ENCODE assay signal across 11 mouse cellular contexts in the genomic region with DNA sequence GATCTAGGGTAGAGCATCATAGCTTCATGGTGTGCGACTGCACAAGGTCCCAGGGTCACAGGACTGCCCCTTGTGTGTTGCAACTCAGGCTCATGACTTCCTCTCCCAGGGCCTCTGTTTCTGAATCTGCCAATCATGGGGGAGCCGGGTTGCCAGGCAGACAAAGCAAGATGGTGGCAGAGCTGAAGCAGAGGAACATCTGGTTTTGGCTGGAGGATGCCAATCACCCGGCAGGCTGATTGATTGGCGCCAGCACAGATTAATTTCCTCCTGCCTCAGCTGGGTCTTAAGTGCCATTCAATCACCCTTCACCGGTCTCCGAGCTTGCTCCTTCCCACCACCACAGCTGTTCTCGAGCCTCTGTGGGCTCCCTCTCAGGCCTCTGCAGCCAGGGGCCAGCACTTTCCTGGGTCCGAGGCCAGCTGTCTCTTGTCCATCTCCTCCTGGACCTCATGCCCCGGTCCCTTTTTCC. TPM values are rescaled to one million over a fixed set of nuclear protein-coding genes. Genes with fewer than 3 reads are reported as not detected.
DNase-seq lines count a peak whose midpoint lies in the region; ATAC-seq and TF ChIP-seq lines count a peak whose summit lies in the region.
"Had no signal": no experiment of that assay in that cellular context is flagged by ENCODE, and none has a peak within 500 bp of the region (broad histone marks: within the 10 kb centered on the region; RNA-seq: fewer than 3 reads in every experiment).

No protein-coding gene starts in this region.

- H3K4me3 ChIP-seq in midbrain, embryonic 10.5 days = peak overlapping the region; percentile 14; the same call in 1 of the 2 replicates
- H3K4me3 ChIP-seq in midbrain, embryonic 16.5 days (ENCODE audit: low read depth, low read length) = no peak overlapping the region
- no peak overlapping the region for H3K4me3 ChIP-seq in embryonic facial prominence, embryonic 12.5 days
- no peak overlapping the region for H3K4me3 ChIP-seq in limb, embryonic 14.5 days (replicated peaks; ENCODE audit: low read length)
- H3K4me3 ChIP-seq: heart, adult 2 months had no signal

- no peak overlapping the region for H3K4me2 ChIP-seq in midbrain, embryonic 16.5 days (ENCODE audit: low read length)
- 0 out of 2 replicates have a peak overlapping the region, but pooled peaks have one; percentile 2 for H3K4me2 ChIP-seq in embryonic facial prominence, embryonic 12.5 days (replicated peaks)
- H3K4me2 ChIP-seq in limb, embryonic 14.5 days (replicated peaks; ENCODE audit: low read depth, low read length, severe bottlenecking) = no peak overlapping the region

- WGBS in midbrain, embryonic 10.5 days = 25% methylated on average over 9 of the region's 9 CpGs
- 25% methylated on average over 9 of the region's 9 CpGs for WGBS in midbrain, embryonic 16.5 days
- WGBS in embryonic facial prominence, embryonic 12.5 days = 11% methylated on average over 9 of the region's 9 CpGs
- 18% methylated on average over 9 of the region's 9 CpGs for WGBS in limb, embryonic 14.5 days

- no peaks in the 10 kb centered on the region for H3K9me3 ChIP-seq in midbrain, embryonic 10.5 days (replicated peaks)
- H3K9me3 ChIP-seq in midbrain, embryonic 16.5 days (replicated peaks; ENCODE audit: control insufficient read depth, low read length, poor library complexity, severe bottlenecking) = no peaks in the 10 kb centered on the region
- H3K9me3 ChIP-seq in embryonic facial prominence, embryonic 12.5 days = no peaks in the 10 kb centered on the region
- H3K9me3 ChIP-seq in limb, embryonic 14.5 days (ENCODE audit: control insufficient read depth, low read length) = no peaks in the 10 kb centered on the region

- TF ChIP-seq POLR2A in limb, embryonic 14.5 days (IDR thresholded peaks at IDR 0.05; ENCODE audit: borderline replicate concordance, extremely low read depth, insufficient read depth, insufficient read length) = no peak

- peaks cover 61% of the 10 kb centered on the region for H3K4me1 ChIP-seq in midbrain, embryonic 10.5 days
- H3K4me1 ChIP-seq in midbrain, embryonic 16.5 days (ENCODE audit: control insufficient read depth, insufficient read depth, low read length) = peaks cover 17% of the 10 kb centered on the region
- peaks cover 45% of the 10 kb centered on the region for H3K4me1 ChIP-seq in embryonic facial prominence, embryonic 12.5 days
- peaks cover 18% of the 10 kb centered on the region for H3K4me1 ChIP-seq in limb, embryonic 14.5 days (ENCODE audit: control insufficient read depth, insufficient read depth, low read length)

- no peak overlapping the region for H3K9ac ChIP-seq in midbrain, embryonic 16.5 days (ENCODE audit: low read depth, low read length)
- H3K9ac ChIP-seq in embryonic facial prominence, embryonic 12.5 days = no peak overlapping the region
- no peak overlapping the region for H3K9ac ChIP-seq in limb, embryonic 14.5 days (ENCODE audit: low read depth, low read length, severe bottlenecking)

- peak; percentile 49 for DNase-seq in midbrain, embryonic 10.5 days (ENCODE audit: low spot score)
- peak; percentile 48 for DNase-seq in limb, embryonic 14.5 days (ENCODE audit: low spot score)
- no peak for DNase-seq in thymus, postnatal 0 days (ENCODE audit: low spot score)
- no peak for DNase-seq in cerebellum, adult 8-10 months
- DNase-seq: cerebellum, adult 9-11 months; heart, adult 2 months; kidney, adult 18-20 months; thymus, adult 18-20 months had no signal

- H3K27me3 ChIP-seq in midbrain, embryonic 10.5 days (ENCODE audit: low read depth, poor library complexity, severe bottlenecking) = peaks cover 95% of the 10 kb centered on the region
- no peaks in the 10 kb centered on the region for H3K27me3 ChIP-seq in midbrain, embryonic 16.5 days (ENCODE audit: control insufficient read depth, insufficient read depth, low read depth, low read length)
- no peaks in the 10 kb centered on the region for H3K27me3 ChIP-seq in embryonic facial prominence, embryonic 12.5 days
- H3K27me3 ChIP-seq in limb, embryonic 14.5 days (ENCODE audit: control insufficient read depth, insufficient read depth, low read length) = no peaks in the 10 kb centered on the region

- H3K36me3 ChIP-seq in midbrain, embryonic 10.5 days = no peaks in the 10 kb centered on the region
- no peaks in the 10 kb centered on the region for H3K36me3 ChIP-seq in midbrain, embryonic 16.5 days (ENCODE audit: control insufficient read depth, insufficient read depth, low read length)
- H3K36me3 ChIP-seq in embryonic facial prominence, embryonic 12.5 days = no peaks in the 10 kb centered on the region
- no peaks in the 10 kb centered on the region for H3K36me3 ChIP-seq in limb, embryonic 14.5 days (ENCODE audit: control insufficient read depth, insufficient read depth, low read length)

- ATAC-seq in midbrain, embryonic 16.5 days = no peak
- ATAC-seq in embryonic facial prominence, embryonic 12.5 days (ENCODE audit: insufficient number of reproducible peaks, insufficient read depth, low FRiP score, low TSS enrichment) = peak; percentile 36; the same call in 1 of the 2 replicates
- ATAC-seq in limb, embryonic 14.5 days (ENCODE audit: low FRiP score, low read depth) = peak; percentile 79
- ATAC-seq in neutrophil, adult 5-6 weeks (ENCODE audit: extremely low read depth, insufficient number of reproducible peaks, low FRiP score, poor library complexity, severe bottlenecking) = 0 out of 2 replicates have a peak, but pooled peaks have one; percentile 13

- peak overlapping the region; percentile 84 for H3K27ac ChIP-seq in midbrain, embryonic 10.5 days (replicated peaks)
- no peak overlapping the region; the same call in 1 of the 2 replicates for H3K27ac ChIP-seq in midbrain, embryonic 16.5 days (ENCODE audit: low read length)
- peak overlapping the region; percentile 86 for H3K27ac ChIP-seq in embryonic facial prominence, embryonic 12.5 days
- H3K27ac ChIP-seq in limb, embryonic 14.5 days (replicated peaks; ENCODE audit: low read depth, low read length) = 0 out of 2 replicates have a peak overlapping the region, but pooled peaks have one; percentile 3
- H3K27ac ChIP-seq: heart, adult 2 months had no signal

RNA-seq across cellular contexts. Expression of a gene that starts 46.1 kb away (rescaled TPM):
- polyA plus RNA-seq in midbrain, embryonic 10.5 days (2016; fragmentation: Nextera tagmentation; extraction: Ambion mirVana) = 1,354 and 2,071 TPM in 2 replicates
- polyA plus RNA-seq in midbrain, embryonic 16.5 days (2015; fragmentation: Nextera tagmentation; extraction: Ambion mirVana) = 9,243 and 10,143 TPM in 2 replicates
- polyA plus RNA-seq in embryonic facial prominence, embryonic 12.5 days (2016; fragmentation: Nextera tagmentation; extraction: Ambion mirVana) = 1,910 and 2,445 TPM in 2 replicates
- 452 and 589 TPM in 2 replicates for polyA plus RNA-seq in limb, embryonic 14.5 days (2012; rRNA removed)
- 299 and 356 TPM in 2 replicates for polyA plus RNA-seq in limb, embryonic 14.5 days (2014; fragmentation: Nextera tagmentation; extraction: Ambion mirVana)
- total RNA-seq in neutrophil, adult 5-6 weeks (2017) = not detected in 2 replicates
- 4.4 TPM in 2 replicates for polyA plus RNA-seq in thymus, postnatal 0 days (2015; fragmentation: Nextera tagmentation; extraction: Ambion mirVana)

RNA-seq across cellular contexts. Expression of a gene that starts 57.3 kb away (rescaled TPM):
- polyA plus RNA-seq in midbrain, embryonic 10.5 days (2016; fragmentation: Nextera tagmentation; extraction: Ambion mirVana) = 76.4 and 103 TPM in 2 replicates
- 357 and 363 TPM in 2 replicates for polyA plus RNA-seq in midbrain, embryonic 16.5 days (2015; fragmentation: Nextera tagmentation; extraction: Ambion mirVana)
- 77.9 and 84.8 TPM in 2 replicates for polyA plus RNA-seq in embryonic facial prominence, embryonic 12.5 days (2016; fragmentation: Nextera tagmentation; extraction: Ambion mirVana)
- polyA plus RNA-seq in limb, embryonic 14.5 days (2012; rRNA removed) = 65.4 and 83.0 TPM in 2 replicates
- 60.3 and 74.2 TPM in 2 replicates for polyA plus RNA-seq in limb, embryonic 14.5 days (2014; fragmentation: Nextera tagmentation; extraction: Ambion mirVana)
- 31.7 and 35.8 TPM in 2 replicates for total RNA-seq in neutrophil, adult 5-6 weeks (2017)
- polyA plus RNA-seq in thymus, postnatal 0 days (2015; fragmentation: Nextera tagmentation; extraction: Ambion mirVana) = 27.8 and 28.6 TPM in 2 replicates

Comparison
In these comparisons a context has a peak if more than half of its experiments do, and no peak if none do; other contexts are left out.
1. DNase-seq: peak in midbrain, embryonic 10.5 days (single experiment) and limb, embryonic 14.5 days (single experiment); none in thymus, postnatal 0 days (single experiment) and cerebellum, adult 8-10 months (single experiment).
2. RNA of a gene that starts 46.1 kb away (polyA plus RNA-seq): 9,243 to 10,143 TPM in midbrain, embryonic 16.5 days, 1,910 to 2,445 TPM in embryonic facial prominence, embryonic 12.5 days, 1,354 to 2,071 TPM in midbrain, embryonic 10.5 days and 299 to 589 TPM in limb, embryonic 14.5 days; 4.4 TPM in thymus, postnatal 0 days; every median in the first group is over 10 times any median in the second.